Mouse (Mus musculus) retina, embryonic 14.5 days (tissue): ENCODE data around the gene Lin7c.
A peak's percentile ranks its signal among the peaks of the same experiment; 100 is the strongest.

Experiments used
- DNase-seq: peaks from one replicate; pipeline ENCODE4 v3.0.0-alpha.2; 2015; ENCODE audit warnings: low spot score

Gene Lin7c

DNA sequence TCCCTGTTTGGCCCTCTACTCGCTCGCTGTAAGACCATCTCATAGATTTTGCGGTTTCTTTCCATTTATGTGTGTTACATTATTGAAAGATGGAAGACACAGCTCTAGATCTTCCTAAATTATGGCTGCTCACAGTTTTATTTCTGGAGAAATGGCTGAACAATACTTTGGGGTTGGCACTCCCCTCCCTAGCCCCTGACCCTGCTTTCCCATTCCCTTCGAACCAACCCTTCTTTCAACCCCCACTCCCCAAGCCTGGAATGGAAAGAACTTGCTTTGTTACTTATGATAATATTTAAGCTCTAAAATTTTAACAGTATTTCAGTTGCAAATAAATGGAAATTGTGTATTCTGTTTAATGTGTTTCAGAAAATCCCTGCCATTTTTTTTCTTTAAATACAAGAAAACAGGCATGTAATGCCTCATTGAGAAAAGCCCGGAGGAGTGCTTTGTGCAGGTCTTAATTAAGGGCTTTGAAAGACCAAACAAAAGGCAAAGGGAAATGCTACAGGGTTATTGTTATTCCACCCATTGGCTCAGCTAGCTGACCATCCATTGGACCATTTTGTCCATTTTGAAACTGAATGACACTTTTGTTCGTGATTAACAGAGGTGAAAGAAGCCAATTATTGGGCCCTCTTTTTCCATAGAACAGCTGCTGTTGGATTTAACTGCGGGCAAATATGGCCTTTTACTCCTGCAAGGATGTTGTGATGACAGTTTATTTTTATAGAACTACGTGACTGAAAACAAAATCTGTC, 52.3 kb downstream of the Lin7c start:
- DNase-seq: peak; percentile 93

DNA sequence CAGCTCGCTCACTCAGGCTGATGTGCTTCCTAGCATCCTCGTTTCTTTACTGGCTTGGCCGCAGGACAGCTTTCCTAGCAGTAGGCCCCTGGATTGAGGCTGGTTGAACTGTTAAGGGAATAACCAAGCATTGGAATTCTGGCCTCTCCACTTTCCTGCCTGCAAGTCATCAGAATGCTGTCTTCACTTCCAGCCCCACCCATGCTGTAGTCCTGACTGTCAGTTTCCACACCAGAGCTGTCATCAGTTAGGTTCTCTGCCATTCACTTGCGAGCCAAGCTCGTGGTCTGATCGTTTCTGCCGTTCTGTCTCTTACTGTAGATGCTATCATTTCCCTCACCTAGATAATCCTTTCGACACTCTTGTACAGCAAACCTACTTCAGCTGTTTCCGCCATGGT, 54.3 kb downstream of the Lin7c start:
- no peak for DNase-seq

DNA sequence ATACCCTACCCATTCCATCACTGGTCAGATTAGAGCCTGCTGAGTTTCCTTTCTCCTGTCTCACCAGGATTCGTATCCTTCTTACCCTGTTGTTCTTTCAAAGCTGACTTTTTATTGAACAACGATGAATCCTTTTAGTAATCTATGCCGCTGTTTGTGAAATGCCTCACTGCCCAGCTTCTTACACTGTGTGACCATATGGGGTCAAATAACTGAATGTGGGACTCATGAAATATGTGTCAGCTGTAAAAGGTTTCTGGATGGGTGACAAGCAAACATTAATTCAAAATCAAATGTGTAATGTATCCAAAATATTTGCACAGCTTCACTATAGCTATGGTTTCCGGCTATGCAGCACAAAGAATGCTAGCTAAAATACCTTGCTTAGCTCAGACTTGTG, 54.9 kb downstream of the Lin7c start:
- DNase-seq: no peak

DNA sequence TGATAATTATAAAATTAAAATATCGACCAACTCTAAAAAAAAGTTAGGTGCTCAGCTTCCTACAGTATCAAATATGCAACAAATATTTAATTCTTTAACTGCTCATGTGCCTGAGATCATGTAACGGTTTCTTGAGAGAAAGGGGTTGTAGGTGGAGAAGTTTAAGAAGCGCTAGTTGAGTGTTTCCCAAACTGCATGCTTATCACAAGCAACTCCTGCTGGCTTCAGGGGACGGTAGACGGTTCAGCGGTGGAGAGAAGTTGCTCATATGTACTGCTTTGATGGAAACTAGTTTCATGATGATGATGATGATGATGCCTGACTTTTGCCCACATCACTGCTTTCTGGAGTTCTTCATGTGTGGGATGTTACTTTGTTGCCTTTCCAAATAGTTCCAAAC, 55.8 kb downstream of the Lin7c start:
- no peak for DNase-seq

DNA sequence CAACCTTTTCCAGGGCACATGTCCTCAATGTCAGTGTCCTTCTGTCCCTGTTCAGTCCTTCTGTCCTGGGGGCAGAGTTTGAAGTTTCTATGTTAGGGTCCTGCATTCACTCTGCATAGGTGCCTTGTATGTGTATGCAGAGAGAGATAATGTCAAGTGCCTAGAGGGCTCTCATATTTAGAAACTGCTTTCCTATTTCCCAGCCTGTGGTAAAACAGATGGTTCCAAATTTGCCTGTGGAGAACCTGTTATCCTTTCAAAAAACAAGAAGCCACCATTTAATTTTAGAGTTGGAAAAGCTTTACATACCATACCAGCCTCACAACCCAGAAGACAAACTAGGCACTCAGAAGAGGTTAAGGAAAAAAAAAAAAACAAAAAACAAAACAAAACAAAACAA, 58.9 kb downstream of the Lin7c start:
- no peak for DNase-seq

DNA sequence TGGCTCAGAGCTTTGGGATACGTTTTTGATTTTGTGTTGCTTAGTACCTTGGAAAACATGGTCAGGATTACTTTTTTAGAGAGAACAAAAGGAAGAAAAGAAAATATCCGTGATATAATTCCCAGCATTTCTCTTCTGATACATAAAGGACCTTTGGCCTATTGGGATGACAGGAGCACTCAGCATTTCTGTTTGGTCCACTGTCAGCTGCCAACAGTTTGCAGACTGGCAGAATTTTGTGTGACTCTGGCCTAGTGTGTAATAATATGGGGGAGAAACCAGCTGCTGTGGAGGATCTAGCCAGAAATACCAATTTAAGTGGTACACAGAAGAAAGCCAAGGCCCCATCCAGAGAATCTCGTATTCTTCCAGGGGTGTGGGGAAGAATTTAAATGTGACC, 59.7 kb downstream of the Lin7c start:
- no peak for DNase-seq
